Mouse (Mus musculus) myocyte (in vitro differentiated cells): ENCODE measurements around the gene Aoc1. TPM values are rescaled to one million over a fixed set of nuclear protein-coding genes. Genes with fewer than 3 reads are reported as not detected.

ENCODE experiments used
- H3K27me3 ChIP-seq: one replicate; pipeline ENCODE4 v1.6.1; 2011; ENCODE audit not compliant: control insufficient read depth, insufficient read depth, insufficient read length
- H3K36me3 ChIP-seq: one replicate; pipeline ENCODE4 v1.6.1; 2011; ENCODE audit not compliant: control insufficient read depth, insufficient read depth
- H3K4me2 ChIP-seq: one replicate; pipeline ENCODE4 v1.6.1; 2011; ENCODE audit warnings: low read depth, control low read depth
- H3K4me3 ChIP-seq: one replicate; pipeline ENCODE4 v1.5.1; 2011; ENCODE audit warnings: mild to moderate bottlenecking, control low read depth, moderate library complexity
- H3K79me2 ChIP-seq: one replicate; pipeline ENCODE4 v1.6.1; 2011; ENCODE audit not compliant: control insufficient read depth, insufficient read depth
- H3ac ChIP-seq: one replicate; pipeline ENCODE4 v1.6.1; 2011; ENCODE audit not compliant: control insufficient read depth, insufficient read length
- CEBPB ChIP-seq: IDR thresholded peaks from 2 replicates; pipeline ENCODE4 v1.6.1; 2011; ENCODE audit warnings: mild to moderate bottlenecking, moderate library complexity; ENCODE audit not compliant: poor library complexity, insufficient read depth, severe bottlenecking
- E2F4 ChIP-seq: IDR thresholded peaks from one replicate; pipeline ENCODE4 v1.6.1; 2011; ENCODE audit warnings: mild to moderate bottlenecking, control low read depth, moderate library complexity; ENCODE audit not compliant: insufficient read depth
- MAX ChIP-seq: IDR thresholded peaks from one replicate; pipeline ENCODE4 v1.6.1; 2011; ENCODE audit warnings: low read depth, mild to moderate bottlenecking, control low read depth
- MYOD1 ChIP-seq, 3 experiments: IDR thresholded peaks; one replicate each; pipeline ENCODE4 v1.6.1; 2011; ENCODE audit warnings: control low read depth in 2 of 3, low read depth in 2 of 3, mild to moderate bottlenecking in 2 of 3, moderate library complexity in 1 of 3; ENCODE audit not compliant: insufficient read length in 2 of 3, control insufficient read depth in 1 of 3
- MYOG ChIP-seq, 3 experiments: IDR thresholded peaks; one replicate each; pipeline ENCODE4 v1.6.1; 2011; ENCODE audit warnings: control low read depth in 2 of 3, low read depth in 2 of 3, mild to moderate bottlenecking in 2 of 3; ENCODE audit not compliant: insufficient read length in 2 of 3, control insufficient read depth in 1 of 3, insufficient read depth in 1 of 3
- POLR2A ChIP-seq: IDR thresholded peaks from one replicate; pipeline ENCODE4 v1.6.1; 2011; ENCODE audit warnings: low read depth, mild to moderate bottlenecking, control low read depth, moderate library complexity; ENCODE audit not compliant: insufficient read length
- POLR2AphosphoS2 ChIP-seq: IDR thresholded peaks from one replicate; pipeline ENCODE4 v1.6.1; 2011; ENCODE audit warnings: low read depth, control low read depth; ENCODE audit not compliant: insufficient read length
- REST ChIP-seq: IDR thresholded peaks from one replicate; pipeline ENCODE4 v1.6.1; 2011; ENCODE audit warnings: mild to moderate bottlenecking, control low read depth, moderate library complexity; ENCODE audit not compliant: insufficient read depth, insufficient read length
- SRF ChIP-seq: IDR thresholded peaks from one replicate; pipeline ENCODE4 v1.6.1; 2011; ENCODE audit warnings: low read depth; ENCODE audit not compliant: control insufficient read depth, insufficient read length
- TCF12 ChIP-seq: IDR thresholded peaks from one replicate; pipeline ENCODE4 v1.6.1; 2011; ENCODE audit warnings: mild to moderate bottlenecking, control low read depth; ENCODE audit not compliant: poor library complexity, insufficient read depth, severe bottlenecking
- TCF3 ChIP-seq: IDR thresholded peaks from one replicate; pipeline ENCODE4 v1.6.1; 2011; ENCODE audit warnings: low read depth, control low read depth; ENCODE audit not compliant: insufficient read length
- USF1 ChIP-seq: IDR thresholded peaks from one replicate; pipeline ENCODE4 v1.6.1; 2011; ENCODE audit warnings: low read depth, mild to moderate bottlenecking, control low read depth, moderate library complexity
- polyA plus RNA-seq: library from polyadenylated mRNA; unstranded; fragments of >200 nt; fragmentation: generic; extraction: Trizol; gene quantifications from one replicate; pipeline ENCODE4 v1.2.1, GENCODE M21; 2012; ENCODE audit warnings: missing spikeins

Aoc1 gene
- polyA plus RNA-seq, 1 experiment: not detected

- H3K36me3 ChIP-seq: no peaks in the 10 kb centered on the region
- H3K4me3 ChIP-seq: no peak overlapping the region
These were observed 40.3 kb upstream of the Aoc1 start for GRCm38 (mm10) chr6:48832426-48832825.

GRCm38 (mm10) chr6:48833515-48833914 lies 39.2 kb upstream of the Aoc1 start:
- no peaks in the 10 kb centered on the region for H3K36me3 ChIP-seq
- H3K4me2 ChIP-seq: no peak overlapping the region
- no peak overlapping the region for H3K4me3 ChIP-seq
- no peak for TF ChIP-seq REST
- TF ChIP-seq POLR2A: no peak
- TF ChIP-seq TCF3: no peak
- no peak for TF ChIP-seq MAX
- no peak for TF ChIP-seq TCF12
- no peak for TF ChIP-seq E2F4
- no peak for TF ChIP-seq SRF
- TF ChIP-seq MYOG (IDR thresholded peaks at IDR 0.05; ENCODE audit: control insufficient read depth in 1 of 3, insufficient read depth in 1 of 3, insufficient read length in 2 of 3, low read depth in 2 of 3): no peak
- no peak for TF ChIP-seq MYOD1 (IDR thresholded peaks at IDR 0.05; ENCODE audit: control insufficient read depth in 1 of 3, insufficient read length in 2 of 3, low read depth in 2 of 3)
- no peak for TF ChIP-seq USF1
- no peak overlapping the region for H3ac ChIP-seq
- no peaks in the 10 kb centered on the region for H3K27me3 ChIP-seq
- H3K79me2 ChIP-seq: no peaks in the 10 kb centered on the region

More at GRCm38 (mm10) chr6:48832426-48832825, 40.3 kb upstream of the Aoc1 start:
- Histone ChIP-seq H3K27me3 (no peaks in the 10 kb centered on the region), H3K4me2 (no peak overlapping the region), H3K79me2 (no peaks in the 10 kb centered on the region), H3ac (no peak overlapping the region)
- no peak for TF ChIP-seq SRF
- no peak for TF ChIP-seq E2F4
- no peak for TF ChIP-seq MYOD1 (IDR thresholded peaks at IDR 0.05; ENCODE audit: control insufficient read depth in 1 of 3, insufficient read length in 2 of 3, low read depth in 2 of 3)
- no peak for TF ChIP-seq MAX
- no peak for TF ChIP-seq CEBPB
- no peak for TF ChIP-seq POLR2AphosphoS2
- TF ChIP-seq TCF3: no peak
- no peak for TF ChIP-seq REST
- TF ChIP-seq MYOG (IDR thresholded peaks at IDR 0.05; ENCODE audit: control insufficient read depth in 1 of 3, insufficient read depth in 1 of 3, insufficient read length in 2 of 3, low read depth in 2 of 3): no peak
- TF ChIP-seq POLR2A: no peak
- TF ChIP-seq TCF12: no peak
- no peak for TF ChIP-seq USF1

- TF ChIP-seq MYOD1 (IDR thresholded peaks at IDR 0.05; ENCODE audit: control insufficient read depth in 1 of 3, insufficient read length in 2 of 3, low read depth in 2 of 3): no peak
- TF ChIP-seq USF1: no peak
- no peak for TF ChIP-seq TCF12
- TF ChIP-seq SRF: no peak
- TF ChIP-seq TCF3: no peak
- TF ChIP-seq E2F4: no peak
- TF ChIP-seq POLR2A: no peak
- no peak for TF ChIP-seq MAX
- no peak for TF ChIP-seq REST
- TF ChIP-seq CEBPB: no peak
- Histone ChIP-seq H3K4me3 (no peak overlapping the region), H3K79me2 (no peaks in the 10 kb centered on the region), H3K36me3 (no peaks in the 10 kb centered on the region), H3K27me3 (no peaks in the 10 kb centered on the region), H3ac (no peak overlapping the region), H3K4me2 (no peak overlapping the region)
These were observed 37.5 kb upstream of the Aoc1 start for GRCm38 (mm10) chr6:48835241-48835640.

- no peak for TF ChIP-seq TCF12
- no peak for TF ChIP-seq REST
- no peak for TF ChIP-seq TCF3
- no peak for TF ChIP-seq SRF
- no peak for TF ChIP-seq CEBPB
- no peak for TF ChIP-seq E2F4
- no peak for TF ChIP-seq MYOG (IDR thresholded peaks at IDR 0.05; ENCODE audit: control insufficient read depth in 1 of 3, insufficient read depth in 1 of 3, insufficient read length in 2 of 3, low read depth in 2 of 3)
- TF ChIP-seq MAX: no peak
- no peak for TF ChIP-seq MYOD1 (IDR thresholded peaks at IDR 0.05; ENCODE audit: control insufficient read depth in 1 of 3, insufficient read length in 2 of 3, low read depth in 2 of 3)
- no peak for TF ChIP-seq POLR2A
- TF ChIP-seq POLR2AphosphoS2: no peak
- TF ChIP-seq USF1: no peak
These were observed 36.5 kb upstream of the Aoc1 start for GRCm38 (mm10) chr6:48836146-48836545.

GRCm38 (mm10) chr6:48837516-48837915 lies 35.2 kb upstream of the Aoc1 start:
- Histone ChIP-seq H3K79me2 (no peaks in the 10 kb centered on the region), H3K27me3 (no peaks in the 10 kb centered on the region), H3K36me3 (no peaks in the 10 kb centered on the region), H3K4me2 (no peak overlapping the region), H3K4me3 (no peak overlapping the region), H3ac (no peak overlapping the region)
- TF ChIP-seq USF1: no peak

More at GRCm38 (mm10) chr6:48836146-48836545, 36.5 kb upstream of the Aoc1 start:
- H3K4me3 ChIP-seq: no peak overlapping the region
- no peaks in the 10 kb centered on the region for H3K27me3 ChIP-seq
- no peak overlapping the region for H3K4me2 ChIP-seq
- no peaks in the 10 kb centered on the region for H3K79me2 ChIP-seq
- no peaks in the 10 kb centered on the region for H3K36me3 ChIP-seq
- no peak overlapping the region for H3ac ChIP-seq
